Mouse (Mus musculus) myocyte (in vitro differentiated cells): Measurements from ENCODE around the gene Usp36. TPM values are rescaled to one million over a fixed set of nuclear protein-coding genes. Genes with fewer than 3 reads are reported as not detected.

Source experiments
- H3K27me3 ChIP-seq: one replicate; pipeline ENCODE4 v1.6.1; 2011; ENCODE audit not compliant: control insufficient read depth, insufficient read depth, insufficient read length
- H3K36me3 ChIP-seq: one replicate; pipeline ENCODE4 v1.6.1; 2011; ENCODE audit not compliant: control insufficient read depth, insufficient read depth
- H3K4me2 ChIP-seq: one replicate; pipeline ENCODE4 v1.6.1; 2011; ENCODE audit warnings: low read depth, control low read depth
- H3K4me3 ChIP-seq: one replicate; pipeline ENCODE4 v1.5.1; 2011; ENCODE audit warnings: mild to moderate bottlenecking, control low read depth, moderate library complexity
- H3K79me2 ChIP-seq: one replicate; pipeline ENCODE4 v1.6.1; 2011; ENCODE audit not compliant: control insufficient read depth, insufficient read depth
- H3ac ChIP-seq: one replicate; pipeline ENCODE4 v1.6.1; 2011; ENCODE audit not compliant: control insufficient read depth, insufficient read length
- CEBPB ChIP-seq: IDR thresholded peaks from 2 replicates; pipeline ENCODE4 v1.6.1; 2011; ENCODE audit warnings: mild to moderate bottlenecking, moderate library complexity; ENCODE audit not compliant: poor library complexity, insufficient read depth, severe bottlenecking
- E2F4 ChIP-seq: IDR thresholded peaks from one replicate; pipeline ENCODE4 v1.6.1; 2011; ENCODE audit warnings: mild to moderate bottlenecking, control low read depth, moderate library complexity; ENCODE audit not compliant: insufficient read depth
- MAX ChIP-seq: IDR thresholded peaks from one replicate; pipeline ENCODE4 v1.6.1; 2011; ENCODE audit warnings: low read depth, mild to moderate bottlenecking, control low read depth
- MYOD1 ChIP-seq, 3 experiments: IDR thresholded peaks; one replicate each; pipeline ENCODE4 v1.6.1; 2011; ENCODE audit warnings: control low read depth in 2 of 3, low read depth in 2 of 3, mild to moderate bottlenecking in 2 of 3, moderate library complexity in 1 of 3; ENCODE audit not compliant: insufficient read length in 2 of 3, control insufficient read depth in 1 of 3
- MYOG ChIP-seq, 3 experiments: IDR thresholded peaks; one replicate each; pipeline ENCODE4 v1.6.1; 2011; ENCODE audit warnings: control low read depth in 2 of 3, low read depth in 2 of 3, mild to moderate bottlenecking in 2 of 3; ENCODE audit not compliant: insufficient read length in 2 of 3, control insufficient read depth in 1 of 3, insufficient read depth in 1 of 3
- POLR2A ChIP-seq: IDR thresholded peaks from one replicate; pipeline ENCODE4 v1.6.1; 2011; ENCODE audit warnings: low read depth, mild to moderate bottlenecking, control low read depth, moderate library complexity; ENCODE audit not compliant: insufficient read length
- POLR2AphosphoS2 ChIP-seq: IDR thresholded peaks from one replicate; pipeline ENCODE4 v1.6.1; 2011; ENCODE audit warnings: low read depth, control low read depth; ENCODE audit not compliant: insufficient read length
- REST ChIP-seq: IDR thresholded peaks from one replicate; pipeline ENCODE4 v1.6.1; 2011; ENCODE audit warnings: mild to moderate bottlenecking, control low read depth, moderate library complexity; ENCODE audit not compliant: insufficient read depth, insufficient read length
- SRF ChIP-seq: IDR thresholded peaks from one replicate; pipeline ENCODE4 v1.6.1; 2011; ENCODE audit warnings: low read depth; ENCODE audit not compliant: control insufficient read depth, insufficient read length
- TCF12 ChIP-seq: IDR thresholded peaks from one replicate; pipeline ENCODE4 v1.6.1; 2011; ENCODE audit warnings: mild to moderate bottlenecking, control low read depth; ENCODE audit not compliant: poor library complexity, insufficient read depth, severe bottlenecking
- TCF3 ChIP-seq: IDR thresholded peaks from one replicate; pipeline ENCODE4 v1.6.1; 2011; ENCODE audit warnings: low read depth, control low read depth; ENCODE audit not compliant: insufficient read length
- USF1 ChIP-seq: IDR thresholded peaks from one replicate; pipeline ENCODE4 v1.6.1; 2011; ENCODE audit warnings: low read depth, mild to moderate bottlenecking, control low read depth, moderate library complexity
- polyA plus RNA-seq: library from polyadenylated mRNA; unstranded; fragments of >200 nt; fragmentation: generic; extraction: Trizol; gene quantifications from one replicate; pipeline ENCODE4 v1.2.1, GENCODE M21; 2012; ENCODE audit warnings: missing spikeins

Usp36 gene
- 19.5 TPM for polyA plus RNA-seq

- Histone ChIP-seq H3K4me3 (peak within 1 kb of the TSS; percentile 96), H3K4me2 (peak within 1 kb of the TSS; percentile 84), H3ac (peak within 1 kb of the TSS; percentile 79), H3K27me3 (no peaks in the 10 kb centered on the region), H3K36me3 (peaks cover 13% of the 10 kb centered on the region), H3K79me2 (peaks cover 41% of the 10 kb centered on the region)
- TF ChIP-seq E2F4 (no peak), MAX (peak; percentile 73), USF1 (peak; percentile 73), MYOG (IDR thresholded peaks at IDR 0.05; ENCODE audit: control insufficient read depth in 1 of 3, insufficient read depth in 1 of 3, insufficient read length in 2 of 3, low read depth in 2 of 3) (peak in 2 of 3 experiments; percentile 17 to 21), TCF3 (no peak), CEBPB (peak; percentile 59), REST (peak; percentile 13), POLR2AphosphoS2 (peak; percentile 95), TCF12 (no peak), MYOD1 (IDR thresholded peaks at IDR 0.05; ENCODE audit: control insufficient read depth in 1 of 3, insufficient read length in 2 of 3, low read depth in 2 of 3) (peak in 1 of 3 experiments; percentile 14), POLR2A (peak; percentile 84), SRF (no peak)
These were observed at the start of gene Usp36 for GRCm38 (mm10) chr11:118289999-118290889. Usp36 (minus strand) TSS chr11:118290244.

- H3K79me2 ChIP-seq: peaks cover 85% of the 10 kb centered on the region
- no peak overlapping the region for H3K4me3 ChIP-seq
- H3K27me3 ChIP-seq: no peaks in the 10 kb centered on the region
- H3K4me2 ChIP-seq: peak overlapping the region; percentile 74
- peak; percentile 17 for TF ChIP-seq TCF12
- TF ChIP-seq POLR2AphosphoS2: no peak
- no peak for TF ChIP-seq MAX
- no peak for TF ChIP-seq POLR2A
- peak in 1 of 3 experiments; percentile 41 for TF ChIP-seq MYOD1 (IDR thresholded peaks at IDR 0.05; ENCODE audit: control insufficient read depth in 1 of 3, insufficient read length in 2 of 3, low read depth in 2 of 3)
- no peak for TF ChIP-seq CEBPB
- no peak for TF ChIP-seq SRF
- peak in 2 of 3 experiments; percentile 40 to 54 for TF ChIP-seq MYOG (IDR thresholded peaks at IDR 0.05; ENCODE audit: control insufficient read depth in 1 of 3, insufficient read depth in 1 of 3, insufficient read length in 2 of 3, low read depth in 2 of 3)
- H3ac ChIP-seq: no peak overlapping the region
- peaks cover 3% of the 10 kb centered on the region for H3K36me3 ChIP-seq
These were observed 47.6 kb upstream of the Usp36 start for GRCm38 (mm10) chr11:118337491-118338168.

- Histone ChIP-seq H3ac (no peak overlapping the region), H3K36me3 (peaks cover 13% of the 10 kb centered on the region), H3K79me2 (peaks cover 65% of the 10 kb centered on the region), H3K4me3 (no peak overlapping the region), H3K4me2 (no peak overlapping the region), H3K27me3 (no peaks in the 10 kb centered on the region)
- TF ChIP-seq TCF12 (no peak), SRF (no peak), MAX (no peak), E2F4 (no peak), MYOG (IDR thresholded peaks at IDR 0.05; ENCODE audit: control insufficient read depth in 1 of 3, insufficient read depth in 1 of 3, insufficient read length in 2 of 3, low read depth in 2 of 3) (no peak), POLR2A (no peak), USF1 (no peak), TCF3 (no peak), CEBPB (no peak), POLR2AphosphoS2 (no peak), REST (no peak), MYOD1 (IDR thresholded peaks at IDR 0.05; ENCODE audit: control insufficient read depth in 1 of 3, insufficient read length in 2 of 3, low read depth in 2 of 3) (no peak)
These were observed 43.4 kb upstream of the Usp36 start for GRCm38 (mm10) chr11:118333431-118333830.

- H3K36me3 ChIP-seq: peaks cover 13% of the 10 kb centered on the region
- no peak overlapping the region for H3K4me3 ChIP-seq
These were observed 42.3 kb upstream of the Usp36 start for GRCm38 (mm10) chr11:118332376-118332775.

More at GRCm38 (mm10) chr11:118332376-118332775, 42.3 kb upstream of the Usp36 start:
- H3K4me2 ChIP-seq: no peak overlapping the region
- TF ChIP-seq SRF (no peak), MYOD1 (IDR thresholded peaks at IDR 0.05; ENCODE audit: control insufficient read depth in 1 of 3, insufficient read length in 2 of 3, low read depth in 2 of 3) (no peak), E2F4 (no peak), CEBPB (no peak), MYOG (IDR thresholded peaks at IDR 0.05; ENCODE audit: control insufficient read depth in 1 of 3, insufficient read depth in 1 of 3, insufficient read length in 2 of 3, low read depth in 2 of 3) (no peak), MAX (no peak), POLR2A (no peak), USF1 (no peak), TCF3 (no peak), TCF12 (no peak), REST (no peak), POLR2AphosphoS2 (no peak)
- peaks cover 59% of the 10 kb centered on the region for H3K79me2 ChIP-seq
- no peaks in the 10 kb centered on the region for H3K27me3 ChIP-seq
- no peak overlapping the region for H3ac ChIP-seq
